Mouse (Mus musculus) midbrain, embryonic 11.5 days (tissue): Measurements from ENCODE around the gene Enox1. TPM values are rescaled to one million over a fixed set of nuclear protein-coding genes. Genes with fewer than 3 reads are reported as not detected.

Experiments
- ATAC-seq: fragments of 200-750 bp; cut with Nextera tagmentation; 2 replicates; pipeline ENCODE4 v1.8.0; 2017; ENCODE audit warnings: moderate TSS enrichment, moderate library complexity; ENCODE audit not compliant: low FRiP score
- DNase-seq: peaks from one replicate; pipeline ENCODE4 v3.0.0; 2015; ENCODE audit warnings: low spot score; ENCODE audit errors: missing footprints
- H3K27ac ChIP-seq: fragments of 300-500 bp; sonication (generic); 2 replicates; pipeline ENCODE4 v1.5.1; 2014; ENCODE audit warnings: low read depth, low read length
- H3K27me3 ChIP-seq: fragments of 300-500 bp; sonication (generic); 2 replicates; pipeline ENCODE4 v1.6.1; 2014; ENCODE audit warnings: mild to moderate bottlenecking, low read length, moderate library complexity, mixed read lengths; ENCODE audit not compliant: control insufficient read depth, insufficient read depth
- H3K36me3 ChIP-seq: fragments of 300-500 bp; sonication (generic); 2 replicates; pipeline ENCODE4 v1.6.1; 2014; ENCODE audit warnings: mild to moderate bottlenecking, low read length, moderate library complexity, mixed read lengths; ENCODE audit not compliant: control insufficient read depth, insufficient read depth
- H3K4me1 ChIP-seq: fragments of 300-500 bp; sonication (generic); 2 replicates; pipeline ENCODE4 v1.6.1; 2014; ENCODE audit warnings: low read length; ENCODE audit not compliant: control insufficient read depth, insufficient read depth
- H3K4me2 ChIP-seq: fragments of 300-500 bp; sonication (generic); 2 replicates; pipeline ENCODE4 v1.6.1; 2014; ENCODE audit warnings: mild to moderate bottlenecking, moderate library complexity
- H3K4me3 ChIP-seq: fragments of 300-500 bp; sonication (generic); 2 replicates; pipeline ENCODE4 v1.5.1; 2014; ENCODE audit warnings: low read depth, low read length
- H3K9ac ChIP-seq: fragments of 300-500 bp; sonication (generic); 2 replicates; pipeline ENCODE4 v1.6.1; 2014; ENCODE audit warnings: low read length
- H3K9me3 ChIP-seq: fragments of 300-500 bp; sonication (generic); 2 replicates; pipeline ENCODE4 v1.6.1; 2016; ENCODE audit warnings: low read length; ENCODE audit not compliant: control insufficient read depth
- WGBS: fragments of 180-500 bp; shearing (Covaris S2); extraction: QIAGEN DNeasy Blood & Tissue Kit; methylation state at CpG from one replicate; pipeline ENCODE4 v1.1.7; 2014; 5-methylcytosine and 5-hydroxymethylcytosine counted together
- polyA plus RNA-seq: library from polyadenylated mRNA; unstranded; fragments of >200 nt; fragmentation: Nextera tagmentation; extraction: Ambion mirVana; gene quantifications from 2 replicates; pipeline ENCODE4 v1.2.1, GENCODE M21; 2014

Gene Enox1
- polyA plus RNA-seq, 1 experiment from 2014 or later: 12.8 TPM

GRCm38 (mm10) chr14:77225346-77225745 is 68.8 kb downstream of the Enox1 start:
- WGBS: 91% methylated on average over 10 of the region's 10 CpGs
- no peak overlapping the region for H3K4me2 ChIP-seq

GRCm38 (mm10) chr14:77238811-77239210 is 82.2 kb downstream of the Enox1 start:
- H3K9me3 ChIP-seq: no peaks in the 10 kb centered on the region
- no peak overlapping the region for H3K9ac ChIP-seq
- 76% methylated on average over 2 of the region's 2 CpGs for WGBS
- no peaks in the 10 kb centered on the region for H3K4me1 ChIP-seq
- no peaks in the 10 kb centered on the region for H3K27me3 ChIP-seq
- H3K27ac ChIP-seq: no peak overlapping the region
- H3K4me2 ChIP-seq: no peak overlapping the region
- DNase-seq (no peak), ATAC-seq (no peak)
- H3K36me3 ChIP-seq: no peaks in the 10 kb centered on the region
- no peak overlapping the region for H3K4me3 ChIP-seq

More at GRCm38 (mm10) chr14:77225346-77225745, 68.8 kb downstream of the Enox1 start:
- Histone ChIP-seq H3K36me3 (no peaks in the 10 kb centered on the region), H3K27me3 (no peaks in the 10 kb centered on the region), H3K4me1 (no peaks in the 10 kb centered on the region), H3K9ac (no peak overlapping the region), H3K27ac (no peak overlapping the region), H3K4me3 (no peak overlapping the region), H3K9me3 (no peaks in the 10 kb centered on the region)
- ATAC-seq: no peak
- no peak for DNase-seq

GRCm38 (mm10) chr14:77239360-77239759 is 82.8 kb downstream of the Enox1 start:
- Histone ChIP-seq H3K27me3 (no peaks in the 10 kb centered on the region), H3K4me1 (no peaks in the 10 kb centered on the region), H3K9me3 (no peaks in the 10 kb centered on the region), H3K9ac (no peak overlapping the region), H3K4me3 (no peak overlapping the region), H3K4me2 (no peak overlapping the region), H3K27ac (no peak overlapping the region), H3K36me3 (no peaks in the 10 kb centered on the region)
- DNase-seq (no peak), ATAC-seq (no peak)
- 65% methylated on average over 4 of the region's 4 CpGs for WGBS

- Histone ChIP-seq H3K4me1 (no peaks in the 10 kb centered on the region), H3K27ac (no peak overlapping the region), H3K9me3 (no peaks in the 10 kb centered on the region; the same call in 1 of the 2 replicates), H3K9ac (no peak overlapping the region), H3K36me3 (no peaks in the 10 kb centered on the region), H3K4me2 (no peak overlapping the region), H3K4me3 (no peak overlapping the region), H3K27me3 (no peaks in the 10 kb centered on the region)
- DNase-seq (no peak), ATAC-seq (no peak)
- WGBS: 92% methylated on average over 3 of the region's 3 CpGs
These were observed 90.4 kb downstream of the Enox1 start for GRCm38 (mm10) chr14:77246977-77247376.

- Histone ChIP-seq H3K4me2 (no peak overlapping the region), H3K9me3 (no peaks in the 10 kb centered on the region; the same call in 1 of the 2 replicates), H3K4me3 (no peak overlapping the region), H3K9ac (no peak overlapping the region), H3K36me3 (no peaks in the 10 kb centered on the region), H3K27ac (no peak overlapping the region), H3K27me3 (no peaks in the 10 kb centered on the region), H3K4me1 (no peaks in the 10 kb centered on the region)
- no peak for ATAC-seq
- 87% methylated on average over 5 of the region's 5 CpGs for WGBS
- DNase-seq: no peak
These were observed 91.9 kb downstream of the Enox1 start for GRCm38 (mm10) chr14:77248426-77248825.

GRCm38 (mm10) chr14:77248946-77249345 is 92.4 kb downstream of the Enox1 start:
- no peaks in the 10 kb centered on the region; the same call in 1 of the 2 replicates for H3K9me3 ChIP-seq
- H3K36me3 ChIP-seq: no peaks in the 10 kb centered on the region
- no peak overlapping the region for H3K9ac ChIP-seq
- H3K27me3 ChIP-seq: no peaks in the 10 kb centered on the region
- H3K4me1 ChIP-seq: no peaks in the 10 kb centered on the region
- H3K4me3 ChIP-seq: no peak overlapping the region
- H3K4me2 ChIP-seq: no peak overlapping the region
- H3K27ac ChIP-seq: no peak overlapping the region
- no peak for ATAC-seq
- DNase-seq: no peak
- WGBS: 85% methylated on average over 7 of the region's 7 CpGs

GRCm38 (mm10) chr14:77250652-77251238 is 94.2 kb downstream of the Enox1 start:
- no peak overlapping the region for H3K4me3 ChIP-seq
- H3K4me2 ChIP-seq: no peak overlapping the region
- ATAC-seq: no peak
- no peaks in the 10 kb centered on the region for H3K4me1 ChIP-seq
- H3K27ac ChIP-seq: no peak overlapping the region
- H3K36me3 ChIP-seq: no peaks in the 10 kb centered on the region
- WGBS: 51% methylated on average over 2 of the region's 2 CpGs
- H3K9ac ChIP-seq: no peak overlapping the region
- no peaks in the 10 kb centered on the region for H3K27me3 ChIP-seq
- DNase-seq: no peak
- no peaks in the 10 kb centered on the region; the same call in 1 of the 2 replicates for H3K9me3 ChIP-seq

GRCm38 (mm10) chr14:77255201-77255600 is 98.6 kb downstream of the Enox1 start:
- Histone ChIP-seq H3K4me3 (no peak overlapping the region), H3K9me3 (no peaks in the 10 kb centered on the region), H3K36me3 (no peaks in the 10 kb centered on the region), H3K4me1 (no peaks in the 10 kb centered on the region), H3K9ac (no peak overlapping the region), H3K27ac (no peak overlapping the region), H3K27me3 (no peaks in the 10 kb centered on the region), H3K4me2 (no peak overlapping the region)
- DNase-seq (no peak), ATAC-seq (no peak)
- 89% methylated on average over 3 of the region's 3 CpGs for WGBS

- Histone ChIP-seq H3K9me3 (no peaks in the 10 kb centered on the region), H3K36me3 (no peaks in the 10 kb centered on the region), H3K27me3 (no peaks in the 10 kb centered on the region), H3K27ac (no peak overlapping the region), H3K9ac (no peak overlapping the region), H3K4me3 (no peak overlapping the region), H3K4me1 (no peaks in the 10 kb centered on the region), H3K4me2 (no peak overlapping the region)
- no peak for ATAC-seq
- WGBS: 88% methylated on average over 6 of the region's 6 CpGs
- DNase-seq: no peak
These were observed 99.1 kb downstream of the Enox1 start for GRCm38 (mm10) chr14:77255711-77256110.
